Mouse (Mus musculus) kidney, adult 2 months (tissue): ENCODE results near the gene Fbxl3.

Source experiments
- CTCF ChIP-seq: fragments of 200-500 bp; conservative IDR thresholded peaks from 2 replicates; pipeline ENCODE4 v1.5.1; 2011; ENCODE audit warnings: low read depth, mild to moderate bottlenecking, control low read depth, low read length, moderate library complexity, mixed read lengths; ENCODE audit not compliant: insufficient read depth, insufficient read length
- POLR2A ChIP-seq: fragments of 200-500 bp; IDR thresholded peaks from one replicate; pipeline ENCODE4 v1.6.1; 2011; ENCODE audit warnings: low read depth, low read length, control low read depth

- TF ChIP-seq CTCF = no peak
- no peak for TF ChIP-seq POLR2A
Observed at GRCm38 (mm10) chr14:103054731-103055130, 44.6 kb downstream of the Fbxl3 start.
